Comparison of ENCODE assay signal across 8 mouse cellular contexts in the genomic region with DNA sequence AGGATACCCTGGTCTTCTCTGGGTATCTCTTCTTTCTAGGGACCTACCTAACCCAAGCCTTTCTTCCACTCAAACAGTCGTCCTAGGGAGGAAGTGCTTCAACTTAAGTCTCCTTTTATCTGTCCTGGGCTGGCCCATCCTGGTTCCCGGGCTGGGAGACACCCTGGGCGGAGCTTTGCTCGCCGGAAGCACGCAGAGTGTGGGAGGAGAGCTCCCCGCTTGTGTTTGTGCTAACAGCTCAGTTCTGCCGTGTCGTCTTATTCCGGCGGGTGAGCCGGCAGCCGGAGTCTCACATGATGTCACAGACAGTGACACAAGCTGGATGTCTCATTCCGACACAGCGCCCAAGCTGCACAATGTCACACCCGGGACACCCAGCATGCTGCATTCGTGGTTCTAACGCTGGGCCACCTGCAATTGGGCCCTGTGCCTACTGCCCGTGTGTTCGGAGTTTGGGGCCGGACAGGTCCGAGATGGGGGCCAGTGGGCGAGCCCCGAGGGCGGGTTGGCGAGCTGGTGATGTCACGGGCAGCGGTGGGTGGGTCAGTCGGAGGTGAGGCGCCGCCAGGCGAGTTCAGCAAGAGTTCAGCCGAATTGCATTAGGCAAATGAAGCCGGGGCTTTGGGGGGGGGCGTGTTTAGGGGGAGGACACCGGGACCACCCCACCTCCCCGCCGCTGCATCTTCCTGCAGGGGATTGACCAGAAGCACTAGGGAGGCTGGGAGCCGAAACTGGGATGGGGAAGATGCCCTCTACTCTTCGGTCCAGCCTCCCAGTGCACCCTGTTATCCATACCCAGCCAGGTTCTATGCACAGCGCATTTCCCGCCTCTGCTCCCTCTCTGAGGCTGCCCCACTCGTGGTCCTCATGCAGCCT. TPM values are rescaled to one million over a fixed set of nuclear protein-coding genes. Genes with fewer than 3 reads are reported as not detected.
A peak's percentile ranks its signal among the peaks of the same experiment; 100 is the strongest.
DNase-seq lines count a peak whose midpoint lies in the region; ATAC-seq lines count a peak whose summit lies in the region.

No protein-coding gene starts in this region.

- H3K27me3 ChIP-seq in intestine, embryonic 14.5 days (replicated peaks; ENCODE audit: control insufficient read depth, insufficient read depth, low read length): no peaks in the 10 kb centered on the region
- peaks cover 48% of the 10 kb centered on the region for H3K27me3 ChIP-seq in liver, embryonic 16.5 days (ENCODE audit: control insufficient read depth, insufficient read depth, low read depth, low read length)

- peak overlapping the region; percentile 100 for H3K4me2 ChIP-seq in intestine, embryonic 14.5 days (ENCODE audit: low read length)
- H3K4me2 ChIP-seq in liver, embryonic 16.5 days (ENCODE audit: low read depth, low read length): peak overlapping the region; percentile 99

- peak overlapping the region; percentile 88 for H3K27ac ChIP-seq in intestine, embryonic 14.5 days (ENCODE audit: low read depth)
- peak overlapping the region; percentile 78 for H3K27ac ChIP-seq in liver, embryonic 16.5 days (ENCODE audit: low read length)

- peaks cover 57% of the 10 kb centered on the region for H3K4me1 ChIP-seq in intestine, embryonic 14.5 days (replicated peaks; ENCODE audit: control insufficient read depth, insufficient read depth, low read length)
- H3K4me1 ChIP-seq in liver, embryonic 16.5 days (ENCODE audit: control insufficient read depth, low read depth, low read length): peaks cover 56% of the 10 kb centered on the region

- WGBS in intestine, embryonic 14.5 days: under 1% methylated on average over 42 of the region's 43 CpGs
- WGBS in liver, embryonic 16.5 days (ENCODE audit: insufficient replicate concordance): 0% methylated on average over 43 of the region's 43 CpGs

- H3K36me3 ChIP-seq in intestine, embryonic 14.5 days (ENCODE audit: control insufficient read depth, insufficient read depth, low read length): peaks cover 6% of the 10 kb centered on the region
- H3K36me3 ChIP-seq in liver, embryonic 16.5 days (ENCODE audit: control insufficient read depth, insufficient read depth): no peaks in the 10 kb centered on the region

- H3K9ac ChIP-seq in intestine, embryonic 14.5 days (ENCODE audit: low read length): peak overlapping the region; percentile 58
- peak overlapping the region; percentile 53 for H3K9ac ChIP-seq in liver, embryonic 16.5 days (ENCODE audit: low read depth, low read length)

- peak; percentile 18 for ATAC-seq in intestine, embryonic 14.5 days (replicated peaks; ENCODE audit: low FRiP score, low TSS enrichment, low read depth)
- ATAC-seq in liver, embryonic 16.5 days (ENCODE audit: low read depth): peak; percentile 65

- peak; percentile 87 for DNase-seq in urinary bladder, postnatal 14 days (ENCODE audit: low spot score)
- no peak for DNase-seq in urinary bladder, adult 2 months (ENCODE audit: low spot score)
- peak; percentile 51 to 57 for DNase-seq in cerebellum, postnatal 36 days
- peak; percentile 84 for DNase-seq in gastrocnemius, postnatal 25 days
- DNase-seq in intestine, embryonic 14.5 days (ENCODE audit: low spot score): peak; percentile 83
- DNase-seq in neural tube, embryonic 10.5 days (ENCODE audit: extremely low spot score, low spot score): peak; percentile 92
- DNase-seq in thymus, postnatal 0 days (ENCODE audit: low spot score): peak; percentile 91

- H3K9me3 ChIP-seq in intestine, embryonic 14.5 days (ENCODE audit: control insufficient read depth, low read length): no peaks in the 10 kb centered on the region
- H3K9me3 ChIP-seq in liver, embryonic 16.5 days (replicated peaks; ENCODE audit: control insufficient read depth, low read length): no peaks in the 10 kb centered on the region

- H3K4me3 ChIP-seq in intestine, embryonic 14.5 days (ENCODE audit: low read depth, low read length): peak overlapping the region; percentile 69
- H3K4me3 ChIP-seq in liver, embryonic 16.5 days (ENCODE audit: low read depth, low read length): peak overlapping the region; percentile 67

RNA-seq across cellular contexts. Expression of a gene that starts 23.1 kb away (rescaled TPM):
- 0.55 and 0.87 TPM in 2 replicates for polyA plus RNA-seq in urinary bladder, adult 2 months (2012; rRNA removed)
- not detected for total RNA-seq in gastrocnemius, postnatal 25 days (2021)
- 0.22 TPM in 1 of 2 replicates, not detected in the other for polyA plus RNA-seq in intestine, embryonic 14.5 days (2014; fragmentation: Nextera tagmentation; extraction: Ambion mirVana)
- polyA plus RNA-seq in liver, embryonic 16.5 days (2015; fragmentation: Nextera tagmentation; extraction: Ambion mirVana): 0.15 TPM in 1 of 2 replicates, not detected in the other
- polyA plus RNA-seq in thymus, postnatal 0 days (2015; fragmentation: Nextera tagmentation; extraction: Ambion mirVana): 0.27 and 0.51 TPM in 2 replicates

RNA-seq across cellular contexts. Expression of a gene that starts 32.1 kb away (rescaled TPM):
- 8.5 and 13.7 TPM in 2 replicates for polyA plus RNA-seq in urinary bladder, adult 2 months (2012; rRNA removed)
- total RNA-seq in gastrocnemius, postnatal 25 days (2021): 10 to 100 TPM in 1 of 2 experiments, 1 to 10 TPM in 1; 9.4 to 12.8 TPM
- polyA plus RNA-seq in intestine, embryonic 14.5 days (2014; fragmentation: Nextera tagmentation; extraction: Ambion mirVana): 42.4 and 43.6 TPM in 2 replicates
- polyA plus RNA-seq in liver, embryonic 16.5 days (2015; fragmentation: Nextera tagmentation; extraction: Ambion mirVana): 4.2 and 5.4 TPM in 2 replicates
- polyA plus RNA-seq in thymus, postnatal 0 days (2015; fragmentation: Nextera tagmentation; extraction: Ambion mirVana): 40.4 and 41.0 TPM in 2 replicates

RNA-seq across cellular contexts. Expression of a gene that starts 52.1 kb away (rescaled TPM):
- 2.7 and 3.8 TPM in 2 replicates for polyA plus RNA-seq in urinary bladder, adult 2 months (2012; rRNA removed)
- total RNA-seq in gastrocnemius, postnatal 25 days (2021): under 1 TPM; 0.13 to 0.56 TPM
- 32.5 and 32.9 TPM in 2 replicates for polyA plus RNA-seq in intestine, embryonic 14.5 days (2014; fragmentation: Nextera tagmentation; extraction: Ambion mirVana)
- polyA plus RNA-seq in liver, embryonic 16.5 days (2015; fragmentation: Nextera tagmentation; extraction: Ambion mirVana): 52.7 and 57.3 TPM in 2 replicates
- 40.6 and 53.2 TPM in 2 replicates for polyA plus RNA-seq in thymus, postnatal 0 days (2015; fragmentation: Nextera tagmentation; extraction: Ambion mirVana)
